9 mouse cellular contexts compared by ENCODE assay signal in genomic region chr2:84775665-84776064, GRCm38 (mm10). TPM values are rescaled to one million over a fixed set of nuclear protein-coding genes. Genes with fewer than 3 reads are reported as not detected.
A peak's percentile ranks its signal among the peaks of the same experiment; 100 is the strongest.
DNase-seq lines count a peak whose midpoint lies in the region; ATAC-seq and TF ChIP-seq lines count a peak whose summit lies in the region.
"Had no signal": no experiment of that assay in that cellular context is flagged by ENCODE, and none has a peak within 500 bp of the region (broad histone marks: within the 10 kb centered on the region; RNA-seq: fewer than 3 reads in every experiment).

No protein-coding gene starts in this region.

- H3K9ac ChIP-seq in kidney, postnatal 0 days (ENCODE audit: low read depth, low read length): no peak overlapping the region

- TF ChIP-seq CTCF in kidney, postnatal 0 days (IDR thresholded peaks at IDR 0.05; ENCODE audit: low read depth): no peak

- no peaks in the 10 kb centered on the region for H3K27me3 ChIP-seq in kidney, postnatal 0 days (ENCODE audit: insufficient read depth, low read length)

- H3K27ac ChIP-seq in kidney, postnatal 0 days: peak overlapping the region; percentile 80; the same call in 1 of the 2 replicates
- H3K27ac ChIP-seq: macrophage had no signal

- H3K4me2 ChIP-seq in kidney, postnatal 0 days (ENCODE audit: low read length): no peak overlapping the region

- H3K4me1 ChIP-seq in kidney, postnatal 0 days (replicated peaks; ENCODE audit: insufficient read depth, low read length): peaks cover 3% of the 10 kb centered on the region; the same call in 1 of the 2 replicates

- H3K36me3 ChIP-seq in kidney, postnatal 0 days (ENCODE audit: insufficient read depth, low read length): no peaks in the 10 kb centered on the region

- peak; percentile 16 for DNase-seq in adrenal gland, postnatal 10 days
- DNase-seq in adrenal gland, postnatal 14 days: no peak
- peak; percentile 17 for DNase-seq in kidney, postnatal 0 days (ENCODE audit: low spot score)
- no peak for DNase-seq in kidney, postnatal 36 days
- peak; percentile 48 for DNase-seq in gastrocnemius, postnatal 25 days
- DNase-seq in lung, postnatal 14 days: peak; percentile 48
- no peak for DNase-seq in embryo, embryonic 10.5 days (ENCODE audit: low spot score)

- ATAC-seq in kidney, postnatal 0 days (replicated peaks; ENCODE audit: low FRiP score, low read depth): no peak
- no peak for ATAC-seq in megakaryocyte-erythroid progenitor cell, adult 5-6 weeks (replicated peaks; ENCODE audit: low FRiP score, low TSS enrichment, poor library complexity, severe bottlenecking)

- H3K9me3 ChIP-seq in kidney, postnatal 0 days (replicated peaks; ENCODE audit: low read length): no peaks in the 10 kb centered on the region

- 60% methylated on average over 6 of the region's 6 CpGs for WGBS in kidney, postnatal 0 days

- H3K4me3 ChIP-seq in kidney, postnatal 0 days (replicated peaks; ENCODE audit: low read depth, low read length): no peak overlapping the region

RNA-seq across cellular contexts. Expression of gene Serping1, which starts 0.4 kb away (rescaled TPM):
- 100 to 1,000 TPM in 1 of 2 experiments, 10 to 100 TPM in 1; 79.2 to 110 TPM for total RNA-seq in adrenal gland, postnatal 10 days (2021)
- total RNA-seq in adrenal gland, postnatal 14 days (2021): 73.1 and 93.2 TPM in 2 replicates
- 140 and 156 TPM in 2 replicates for polyA plus RNA-seq in kidney, postnatal 0 days (2015; fragmentation: Nextera tagmentation; extraction: Ambion mirVana)
- total RNA-seq in gastrocnemius, postnatal 25 days (2021): 10 to 100 TPM; 46.7 to 59.3 TPM
- not detected in 2 replicates for total RNA-seq in megakaryocyte-erythroid progenitor cell, adult 5-6 weeks (2014; fragmentation: Nextera tagmentation)
- total RNA-seq in megakaryocyte-erythroid progenitor cell, adult 5-6 weeks (2017): not detected in 2 replicates

RNA-seq across cellular contexts. Expression of gene Ube2l6, which starts 23.0 kb away (rescaled TPM):
- 10 to 100 TPM; 29.5 to 31.3 TPM for total RNA-seq in adrenal gland, postnatal 10 days (2021)
- 45.6 and 48.7 TPM in 2 replicates for total RNA-seq in adrenal gland, postnatal 14 days (2021)
- polyA plus RNA-seq in kidney, postnatal 0 days (2015; fragmentation: Nextera tagmentation; extraction: Ambion mirVana): 30.5 and 33.9 TPM in 2 replicates
- total RNA-seq in gastrocnemius, postnatal 25 days (2021): 1 to 10 TPM; 4.2 to 8.1 TPM
- total RNA-seq in megakaryocyte-erythroid progenitor cell, adult 5-6 weeks (2014; fragmentation: Nextera tagmentation): 37.2 and 56.9 TPM in 2 replicates
- total RNA-seq in megakaryocyte-erythroid progenitor cell, adult 5-6 weeks (2017): 35.3 and 56.3 TPM in 2 replicates

RNA-seq across cellular contexts. Expression of gene Gm19426, which starts 32.2 kb away (rescaled TPM):
- total RNA-seq in adrenal gland, postnatal 10 days (2021): 1 to 10 TPM; 3.1 to 7.9 TPM
- total RNA-seq in adrenal gland, postnatal 14 days (2021): 5.2 and 5.3 TPM in 2 replicates
- 8.7 and 9.3 TPM in 2 replicates for polyA plus RNA-seq in kidney, postnatal 0 days (2015; fragmentation: Nextera tagmentation; extraction: Ambion mirVana)
- total RNA-seq in gastrocnemius, postnatal 25 days (2021): under 1 TPM; 0.54 to 0.95 TPM
- 0.98 TPM in 1 of 2 replicates, not detected in the other for total RNA-seq in megakaryocyte-erythroid progenitor cell, adult 5-6 weeks (2014; fragmentation: Nextera tagmentation)
- not detected in 2 replicates for total RNA-seq in megakaryocyte-erythroid progenitor cell, adult 5-6 weeks (2017)
- polyA plus RNA-seq: macrophage had no signal

RNA-seq across cellular contexts. Expression of gene Ypel4, which starts 41.8 kb away (rescaled TPM):
- total RNA-seq in adrenal gland, postnatal 10 days (2021): 1 to 10 TPM; 4.2 to 7.9 TPM
- 6.5 and 8.6 TPM in 2 replicates for total RNA-seq in adrenal gland, postnatal 14 days (2021)
- 4.1 TPM in 2 replicates for polyA plus RNA-seq in kidney, postnatal 0 days (2015; fragmentation: Nextera tagmentation; extraction: Ambion mirVana)
- total RNA-seq in gastrocnemius, postnatal 25 days (2021): under 1 TPM; 0.49 to 0.51 TPM
- total RNA-seq in megakaryocyte-erythroid progenitor cell, adult 5-6 weeks (2014; fragmentation: Nextera tagmentation): 0.39 and 1.6 TPM in 2 replicates
- total RNA-seq in megakaryocyte-erythroid progenitor cell, adult 5-6 weeks (2017): 3.7 TPM in 1 of 2 replicates, not detected in the other
- polyA plus RNA-seq: macrophage had no signal

RNA-seq across cellular contexts. Expression of gene Smtnl1, which starts 46.8 kb away (rescaled TPM):
- total RNA-seq in adrenal gland, postnatal 10 days (2021): 10 to 100 TPM in 1 of 2 experiments, 1 to 10 TPM in 1; 3.8 to 21.0 TPM
- total RNA-seq in adrenal gland, postnatal 14 days (2021): not detected in 2 replicates
- 0.36 and 0.37 TPM in 2 replicates for polyA plus RNA-seq in kidney, postnatal 0 days (2015; fragmentation: Nextera tagmentation; extraction: Ambion mirVana)
- 100 to 1,000 TPM; 101 to 105 TPM for total RNA-seq in gastrocnemius, postnatal 25 days (2021)
- not detected in 2 replicates for total RNA-seq in megakaryocyte-erythroid progenitor cell, adult 5-6 weeks (2014; fragmentation: Nextera tagmentation)
- not detected in 2 replicates for total RNA-seq in megakaryocyte-erythroid progenitor cell, adult 5-6 weeks (2017)
- polyA plus RNA-seq: macrophage had no signal

Comparison
In these comparisons a context has a peak if more than half of its experiments do, and no peak if none do; other contexts are left out.
1. DNase-seq: peak in adrenal gland, postnatal 10 days (single experiment), kidney, postnatal 0 days (single experiment), gastrocnemius, postnatal 25 days (single experiment) and lung, postnatal 14 days (single experiment); none in adrenal gland, postnatal 14 days (single experiment), kidney, postnatal 36 days (0 of 2) and embryo, embryonic 10.5 days (single experiment).
2. RNA of gene Serping1, which starts 0.4 kb away (total RNA-seq): 79.2 to 110 TPM in adrenal gland, postnatal 10 days, 73.1 to 93.2 TPM in adrenal gland, postnatal 14 days and 46.7 to 59.3 TPM in gastrocnemius, postnatal 25 days; not detected in megakaryocyte-erythroid progenitor cell, adult 5-6 weeks; every median in the first group is over 10 times any median in the second.